Mouse (Mus musculus): ENCODE measurements around the gene Cacna1c. TPM values are rescaled to one million over a fixed set of nuclear protein-coding genes. Genes with fewer than 3 reads are reported as not detected.

Cacna1c gene
- polyA plus RNA-seq, 1 experiment from 2014 or later: 4.7 TPM

DNA sequence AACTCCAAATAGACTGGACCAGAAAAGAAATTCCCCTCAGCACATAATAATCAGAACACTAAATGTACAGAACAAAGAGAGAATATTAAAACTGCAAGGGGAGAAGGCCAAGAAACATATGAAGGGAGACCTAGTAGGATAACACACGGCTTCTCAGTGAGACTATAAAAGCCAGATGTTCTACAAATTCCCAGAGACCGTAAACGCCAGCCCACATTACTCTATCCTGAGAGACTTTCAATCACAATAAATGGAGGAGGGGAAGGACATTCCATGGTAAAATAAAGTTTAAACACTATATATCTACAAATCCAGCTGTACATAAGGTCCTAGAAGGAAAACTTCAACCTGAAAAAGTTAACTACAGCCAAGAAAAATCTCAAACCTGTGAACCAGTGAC lies 185.3 kb downstream of the Cacna1c start:
- 76% methylated on average over 3 of the region's 3 CpGs for WGBS
- H3K4me1 ChIP-seq (ENCODE audit: control insufficient read depth, insufficient read depth, low read depth, low read length): no peaks in the 10 kb centered on the region
- H3K27me3 ChIP-seq (replicated peaks; ENCODE audit: control insufficient read depth, insufficient read depth, low read length): no peaks in the 10 kb centered on the region
- H3K27ac ChIP-seq (ENCODE audit: low read depth, low read length): no peak overlapping the region
- H3K4me3 ChIP-seq (ENCODE audit: low read length): no peak overlapping the region
- no peak for ATAC-seq
- H3K9me3 ChIP-seq (ENCODE audit: control insufficient read depth, low read length): no peaks in the 10 kb centered on the region
- H3K4me2 ChIP-seq (ENCODE audit: low read length): no peak overlapping the region
- H3K9ac ChIP-seq (ENCODE audit: low read depth, low read length): no peak overlapping the region
- no peaks in the 10 kb centered on the region for H3K36me3 ChIP-seq (ENCODE audit: control insufficient read depth, insufficient read depth, low read length)

DNA sequence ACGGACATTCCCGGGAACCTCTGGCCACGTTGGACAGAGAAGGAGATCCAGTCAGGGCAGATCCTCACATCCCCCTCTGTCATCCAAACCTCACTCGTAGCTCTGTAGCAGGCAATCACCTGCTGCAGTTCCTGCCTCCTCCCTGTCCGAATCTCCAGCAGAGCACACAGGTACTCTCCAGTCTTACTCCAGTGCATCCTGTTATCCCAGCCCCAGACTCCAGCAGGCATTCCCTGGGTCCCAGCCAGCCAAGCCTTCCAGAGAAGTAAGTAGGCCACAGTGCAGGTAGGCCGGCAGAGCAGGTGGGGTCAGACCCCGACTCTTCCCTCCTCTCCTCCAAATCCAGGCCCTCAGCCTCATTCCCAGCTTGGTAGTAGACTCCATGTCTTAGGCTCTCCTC lies 186.7 kb downstream of the Cacna1c start:
- H3K9ac ChIP-seq (ENCODE audit: low read depth, low read length): no peak overlapping the region
- H3K36me3 ChIP-seq (ENCODE audit: control insufficient read depth, insufficient read depth, low read length): no peaks in the 10 kb centered on the region
- WGBS: 81% methylated on average over 7 of the region's 7 CpGs
- H3K4me2 ChIP-seq (ENCODE audit: low read length): no peak overlapping the region
- no peaks in the 10 kb centered on the region for H3K27me3 ChIP-seq (replicated peaks; ENCODE audit: control insufficient read depth, insufficient read depth, low read length)
- no peak overlapping the region for H3K27ac ChIP-seq (ENCODE audit: low read depth, low read length)
- ATAC-seq: no peak
- no peaks in the 10 kb centered on the region for H3K4me1 ChIP-seq (ENCODE audit: control insufficient read depth, insufficient read depth, low read depth, low read length)
- no peak overlapping the region for H3K4me3 ChIP-seq (ENCODE audit: low read length)
- no peaks in the 10 kb centered on the region for H3K9me3 ChIP-seq (ENCODE audit: control insufficient read depth, low read length)

DNA sequence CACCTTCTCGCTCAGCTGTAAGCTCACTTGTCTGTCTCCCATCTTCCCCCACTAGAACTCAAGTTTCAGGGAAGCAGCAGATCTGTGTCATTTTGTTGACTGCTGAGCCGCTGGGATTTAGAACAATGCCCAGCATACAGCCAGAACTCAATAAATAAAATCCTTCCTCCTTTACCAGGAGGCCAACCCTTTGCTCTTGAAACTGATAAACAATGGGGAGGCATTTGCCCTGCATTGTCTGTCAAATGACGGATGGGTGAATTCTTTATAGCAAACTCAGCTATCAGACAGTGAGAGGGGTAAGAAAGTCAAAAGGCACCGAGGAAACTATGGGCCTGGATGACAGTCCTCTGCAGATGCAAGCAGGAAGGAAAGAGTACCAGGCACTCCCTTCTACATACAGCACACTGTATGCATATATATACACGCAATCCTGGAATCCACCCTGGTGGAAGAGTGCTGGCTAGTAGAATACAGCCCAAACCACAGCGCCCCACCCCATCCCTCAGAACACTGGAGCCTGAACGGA lies 187.5 kb downstream of the Cacna1c start:
- Histone ChIP-seq H3K27me3 (replicated peaks; ENCODE audit: control insufficient read depth, insufficient read depth, low read length) (no peaks in the 10 kb centered on the region), H3K4me2 (ENCODE audit: low read length) (no peak overlapping the region), H3K4me3 (ENCODE audit: low read length) (no peak overlapping the region), H3K27ac (ENCODE audit: low read depth, low read length) (no peak overlapping the region), H3K9ac (ENCODE audit: low read depth, low read length) (no peak overlapping the region), H3K4me1 (ENCODE audit: control insufficient read depth, insufficient read depth, low read depth, low read length) (no peaks in the 10 kb centered on the region), H3K36me3 (ENCODE audit: control insufficient read depth, insufficient read depth, low read length) (no peaks in the 10 kb centered on the region), H3K9me3 (ENCODE audit: control insufficient read depth, low read length) (no peaks in the 10 kb centered on the region)
- no peak for ATAC-seq
- WGBS: 47% methylated on average over 7 of the region's 7 CpGs

DNA sequence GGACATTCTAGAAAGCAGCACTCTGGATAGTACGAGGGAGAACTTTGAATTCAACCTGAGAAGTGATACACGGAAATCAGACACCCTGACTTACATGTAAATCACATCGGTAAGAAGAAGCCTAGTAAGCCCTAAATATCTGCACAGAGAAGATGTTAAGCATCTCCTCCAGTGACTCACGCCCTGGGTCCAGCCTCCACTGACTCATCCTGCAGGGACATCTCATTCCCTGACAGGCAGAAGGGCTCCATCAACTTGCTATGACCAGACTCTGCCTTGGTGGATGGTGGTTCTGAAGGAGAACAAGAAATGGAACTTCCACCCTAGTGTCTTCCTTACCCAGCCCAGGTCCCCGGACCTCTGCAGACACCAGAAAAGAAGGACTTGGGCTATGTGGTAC lies 191.6 kb downstream of the Cacna1c start:
- WGBS: 92% methylated on average over 5 of the region's 5 CpGs
- H3K9ac ChIP-seq (ENCODE audit: low read depth, low read length): no peak overlapping the region
- no peaks in the 10 kb centered on the region for H3K9me3 ChIP-seq (ENCODE audit: control insufficient read depth, low read length)
- no peak for ATAC-seq
- H3K4me3 ChIP-seq (ENCODE audit: low read length): no peak overlapping the region
- H3K4me1 ChIP-seq (ENCODE audit: control insufficient read depth, insufficient read depth, low read depth, low read length): no peaks in the 10 kb centered on the region
- H3K4me2 ChIP-seq (ENCODE audit: low read length): no peak overlapping the region
- H3K27ac ChIP-seq (ENCODE audit: low read depth, low read length): no peak overlapping the region
- no peaks in the 10 kb centered on the region for H3K27me3 ChIP-seq (replicated peaks; ENCODE audit: control insufficient read depth, insufficient read depth, low read length)
- no peaks in the 10 kb centered on the region for H3K36me3 ChIP-seq (ENCODE audit: control insufficient read depth, insufficient read depth, low read length)

DNA sequence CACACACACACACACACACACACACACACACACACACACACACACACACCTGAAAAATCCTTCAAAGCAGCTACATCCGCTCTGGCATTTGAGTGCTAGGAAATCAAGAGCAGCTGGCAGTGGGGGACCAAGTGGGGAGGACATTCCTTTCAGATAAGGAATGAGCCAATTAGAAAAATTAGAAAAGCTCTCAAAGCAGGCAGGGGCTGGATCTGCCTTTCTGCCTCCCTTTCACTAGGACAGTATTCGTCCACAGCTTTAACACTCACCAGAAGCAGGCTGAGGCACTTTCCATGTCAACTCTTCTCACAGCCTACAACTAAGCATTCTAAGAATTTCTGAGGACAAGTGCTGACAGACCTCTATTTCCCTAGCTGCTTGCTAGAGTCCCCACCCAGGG lies 194.8 kb downstream of the Cacna1c start:
- WGBS: 72% methylated on average over 2 of the region's 2 CpGs
- H3K4me1 ChIP-seq (ENCODE audit: control insufficient read depth, insufficient read depth, low read depth, low read length): no peaks in the 10 kb centered on the region
- no peaks in the 10 kb centered on the region for H3K27me3 ChIP-seq (replicated peaks; ENCODE audit: control insufficient read depth, insufficient read depth, low read length)
- H3K9ac ChIP-seq (ENCODE audit: low read depth, low read length): no peak overlapping the region
- H3K27ac ChIP-seq (ENCODE audit: low read depth, low read length): no peak overlapping the region
- H3K9me3 ChIP-seq (ENCODE audit: control insufficient read depth, low read length): no peaks in the 10 kb centered on the region
- H3K4me3 ChIP-seq (ENCODE audit: low read length): no peak overlapping the region
- no peak for ATAC-seq
- H3K4me2 ChIP-seq (ENCODE audit: low read length): no peak overlapping the region
- no peaks in the 10 kb centered on the region for H3K36me3 ChIP-seq (ENCODE audit: control insufficient read depth, insufficient read depth, low read length)

DNA sequence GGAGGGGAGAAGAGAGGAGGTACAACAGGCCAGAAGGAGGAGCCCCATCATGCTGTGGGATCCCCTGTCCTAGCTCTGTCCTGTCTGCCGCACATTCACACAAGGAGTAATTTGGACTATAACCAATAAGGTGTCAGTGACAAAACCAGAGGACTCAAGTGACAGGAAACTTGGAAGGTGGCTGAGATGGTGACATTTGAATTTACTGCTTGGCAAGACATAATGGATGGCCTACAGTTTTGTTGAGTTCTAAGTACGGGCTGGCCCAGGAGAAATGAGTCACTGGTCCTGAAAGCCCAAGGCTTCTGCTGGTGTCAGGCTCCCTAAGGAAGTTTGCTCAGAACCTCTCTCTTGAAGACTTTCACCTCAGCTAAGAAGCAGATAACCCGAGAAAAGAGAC lies 196.0 kb downstream of the Cacna1c start:
- Histone ChIP-seq H3K27me3 (replicated peaks; ENCODE audit: control insufficient read depth, insufficient read depth, low read length) (no peaks in the 10 kb centered on the region), H3K4me3 (ENCODE audit: low read length) (no peak overlapping the region), H3K9me3 (ENCODE audit: control insufficient read depth, low read length) (no peaks in the 10 kb centered on the region), H3K27ac (ENCODE audit: low read depth, low read length) (no peak overlapping the region), H3K4me1 (ENCODE audit: control insufficient read depth, insufficient read depth, low read depth, low read length) (no peaks in the 10 kb centered on the region), H3K36me3 (ENCODE audit: control insufficient read depth, insufficient read depth, low read length) (no peaks in the 10 kb centered on the region), H3K9ac (ENCODE audit: low read depth, low read length) (no peak overlapping the region), H3K4me2 (ENCODE audit: low read length) (no peak overlapping the region)
- 0 out of 2 replicates have a peak, but pooled peaks have one; percentile 13 for ATAC-seq
- WGBS: 75% methylated on average over 3 of the region's 3 CpGs

- Histone ChIP-seq H3K9ac (ENCODE audit: low read depth, low read length) (no peak overlapping the region), H3K36me3 (ENCODE audit: control insufficient read depth, insufficient read depth, low read length) (no peaks in the 10 kb centered on the region), H3K27ac (ENCODE audit: low read depth, low read length) (no peak overlapping the region), H3K4me2 (ENCODE audit: low read length) (no peak overlapping the region), H3K9me3 (ENCODE audit: control insufficient read depth, low read length) (no peaks in the 10 kb centered on the region), H3K4me3 (ENCODE audit: low read length) (no peak overlapping the region), H3K4me1 (ENCODE audit: control insufficient read depth, insufficient read depth, low read depth, low read length) (no peaks in the 10 kb centered on the region), H3K27me3 (replicated peaks; ENCODE audit: control insufficient read depth, insufficient read depth, low read length) (no peaks in the 10 kb centered on the region)
- ATAC-seq: no peak
- 85% methylated on average over 2 of the region's 2 CpGs for WGBS
Observed at GRCm38 (mm10) chr6:118999329-118999875, 196.8 kb downstream of the Cacna1c start.

GRCm38 (mm10) chr6:118997397-118997796 lies 198.8 kb downstream of the Cacna1c start:
- no peak overlapping the region for H3K9ac ChIP-seq (ENCODE audit: low read depth, low read length)
- no peaks in the 10 kb centered on the region for H3K9me3 ChIP-seq (ENCODE audit: control insufficient read depth, low read length)
- H3K4me3 ChIP-seq (ENCODE audit: low read length): no peak overlapping the region
- 95% methylated on average over 4 of the region's 4 CpGs for WGBS
- H3K4me2 ChIP-seq (ENCODE audit: low read length): no peak overlapping the region
- no peak overlapping the region for H3K27ac ChIP-seq (ENCODE audit: low read depth, low read length)
- H3K36me3 ChIP-seq (ENCODE audit: control insufficient read depth, insufficient read depth, low read length): no peaks in the 10 kb centered on the region
- ATAC-seq: no peak
- H3K27me3 ChIP-seq (replicated peaks; ENCODE audit: control insufficient read depth, insufficient read depth, low read length): no peaks in the 10 kb centered on the region
- H3K4me1 ChIP-seq (ENCODE audit: control insufficient read depth, insufficient read depth, low read depth, low read length): no peaks in the 10 kb centered on the region

- Histone ChIP-seq H3K36me3 (ENCODE audit: control insufficient read depth, insufficient read depth, low read length) (no peaks in the 10 kb centered on the region), H3K4me2 (ENCODE audit: low read length) (no peak overlapping the region), H3K4me1 (ENCODE audit: control insufficient read depth, insufficient read depth, low read depth, low read length) (peaks cover 7% of the 10 kb centered on the region), H3K27ac (ENCODE audit: low read depth, low read length) (no peak overlapping the region), H3K27me3 (replicated peaks; ENCODE audit: control insufficient read depth, insufficient read depth, low read length) (no peaks in the 10 kb centered on the region), H3K4me3 (ENCODE audit: low read length) (no peak overlapping the region), H3K9ac (ENCODE audit: low read depth, low read length) (no peak overlapping the region), H3K9me3 (ENCODE audit: control insufficient read depth, low read length) (no peaks in the 10 kb centered on the region)
- WGBS: 91% methylated on average over 9 of the region's 9 CpGs
- ATAC-seq: no peak
Observed at GRCm38 (mm10) chr6:118994272-118995061, 201.8 kb downstream of the Cacna1c start.

Measured in hindbrain, embryonic 16.5 days (tissue).